Mouse (Mus musculus) kidney, adult 11 months (tissue): ENCODE results near the gene Cdk9.

Source experiments
- DNase-seq: peaks from one replicate; pipeline ENCODE4 v3.0.0; 2022

Cdk9 gene

GRCm38 (mm10) chr2:32705018-32705417, 7.9 kb downstream of the Cdk9 start:
- no peak for DNase-seq

- peak; percentile 92 for DNase-seq
Observed at GRCm38 (mm10) chr2:32704021-32704421, 8.9 kb downstream of the Cdk9 start, which contains the start of gene Fpgs. Gene Fpgs, minus strand, starts transcription at chr2:32704145.

GRCm38 (mm10) chr2:32703046-32703445, 9.8 kb downstream of the Cdk9 start:
- no peak for DNase-seq

GRCm38 (mm10) chr2:32700966-32701743, 11.7 kb downstream of the Cdk9 start:
- DNase-seq: no peak

GRCm38 (mm10) chr2:32699680-32700079, 13.2 kb downstream of the Cdk9 start:
- DNase-seq: no peak

- no peak for DNase-seq
Observed at GRCm38 (mm10) chr2:32694691-32695090, 18.2 kb downstream of the Cdk9 start.

GRCm38 (mm10) chr2:32693823-32694411, 19.0 kb downstream of the Cdk9 start:
- peak; percentile 94 for DNase-seq

GRCm38 (mm10) chr2:32693282-32693681, 19.6 kb downstream of the Cdk9 start:
- peak; percentile 78 for DNase-seq

GRCm38 (mm10) chr2:32692496-32692895, 20.4 kb downstream of the Cdk9 start:
- DNase-seq: no peak

GRCm38 (mm10) chr2:32691041-32691440, 21.8 kb downstream of the Cdk9 start:
- no peak for DNase-seq

- DNase-seq: peak; percentile 84
Observed at GRCm38 (mm10) chr2:32689420-32689819, 23.5 kb downstream of the Cdk9 start.

GRCm38 (mm10) chr2:32687562-32687961, 25.3 kb downstream of the Cdk9 start:
- DNase-seq: no peak

- DNase-seq: no peak
Observed at GRCm38 (mm10) chr2:32686640-32687039, 26.2 kb downstream of the Cdk9 start.

GRCm38 (mm10) chr2:32685807-32686206, 27.1 kb downstream of the Cdk9 start:
- no peak for DNase-seq

- DNase-seq: no peak
Observed at GRCm38 (mm10) chr2:32684681-32685428, 28.0 kb downstream of the Cdk9 start.

- DNase-seq: no peak
Observed at GRCm38 (mm10) chr2:32683701-32684100, 29.2 kb downstream of the Cdk9 start.

GRCm38 (mm10) chr2:32682721-32683417, 30.0 kb downstream of the Cdk9 start:
- DNase-seq: no peak

- DNase-seq: no peak
Observed at GRCm38 (mm10) chr2:32681754-32682153, 31.1 kb downstream of the Cdk9 start.

GRCm38 (mm10) chr2:32680961-32681650, 31.8 kb downstream of the Cdk9 start:
- DNase-seq: no peak

- DNase-seq: no peak
Observed at GRCm38 (mm10) chr2:32680051-32680451, 32.8 kb downstream of the Cdk9 start.

- DNase-seq: no peak
Observed at GRCm38 (mm10) chr2:32677683-32678082, 35.2 kb downstream of the Cdk9 start.

GRCm38 (mm10) chr2:32676821-32677220, 36.1 kb downstream of the Cdk9 start:
- DNase-seq: no peak
